In the genomic region with DNA sequence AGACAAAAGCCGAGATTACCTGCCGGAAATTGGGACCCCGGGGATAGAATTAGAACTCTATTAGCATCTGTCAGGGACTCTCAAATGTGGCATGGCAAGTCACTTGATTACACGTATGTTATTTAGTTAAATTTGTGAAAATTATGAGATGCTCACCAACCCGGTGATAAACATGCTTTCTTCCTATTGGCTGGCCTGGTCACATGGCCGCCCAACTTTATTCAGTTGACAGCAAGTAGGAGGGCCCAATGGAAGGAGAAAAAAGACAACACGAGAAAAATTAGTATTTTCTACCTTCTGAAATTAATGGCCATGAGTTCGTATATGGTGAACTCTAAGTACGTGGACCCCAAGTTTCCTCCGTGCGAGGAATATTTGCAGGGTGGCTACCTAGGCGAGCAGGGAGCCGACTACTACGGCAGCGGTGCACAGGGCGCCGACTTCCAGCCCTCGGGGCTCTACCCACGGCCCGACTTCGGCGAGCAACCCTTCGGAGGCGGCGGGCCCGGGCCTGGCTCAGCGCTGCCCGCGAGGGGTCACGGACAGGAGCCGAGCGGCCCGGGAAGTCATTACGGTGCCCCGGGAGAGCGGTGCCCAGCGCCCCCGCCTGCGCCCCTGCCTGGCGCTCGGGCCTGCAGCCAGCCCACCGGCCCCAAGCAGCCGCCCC, we compare ENCODE assay signal across 10 mouse cellular contexts. TPM values are rescaled to one million over a fixed set of nuclear protein-coding genes. Genes with fewer than 3 reads are reported as not detected.
DNase-seq lines count a peak whose midpoint lies in the region; ATAC-seq and TF ChIP-seq lines count a peak whose summit lies in the region.
"Had no signal": no experiment of that assay in that cellular context is flagged by ENCODE, and none has a peak within 500 bp of the region (broad histone marks: within the 10 kb centered on the region; RNA-seq: fewer than 3 reads in every experiment).

No protein-coding gene starts in this region.

- 46% methylated on average over 43 of the region's 43 CpGs for WGBS in kidney, adult 2 months
- under 1% methylated on average over 42 of the region's 43 CpGs for WGBS in embryonic facial prominence, embryonic 12.5 days
- under 1% methylated on average over 39 of the region's 43 CpGs for WGBS in neural tube, embryonic 11.5 days

- TF ChIP-seq POLR2A in kidney, adult 2 months (IDR thresholded peaks at IDR 0.05; ENCODE audit: low read depth, low read length) = no peak

- H3K4me3 ChIP-seq in kidney, adult 2 months (ENCODE audit: insufficient read depth, low read depth, low read length) = peak overlapping the region; percentile 40
- peak overlapping the region; percentile 20 for H3K4me3 ChIP-seq in embryonic facial prominence, embryonic 12.5 days
- H3K4me3 ChIP-seq in neural tube, embryonic 11.5 days (ENCODE audit: low read depth, low read length) = peak overlapping the region; percentile 66

- no peak overlapping the region; the same call in 1 of the 2 replicates for H3K9ac ChIP-seq in embryonic facial prominence, embryonic 12.5 days
- peak overlapping the region; percentile 95 for H3K9ac ChIP-seq in neural tube, embryonic 11.5 days (ENCODE audit: low read length)

- H3K27ac ChIP-seq in kidney, adult 2 months (ENCODE audit: insufficient read depth, low read depth, low read length) = no peak overlapping the region
- no peak overlapping the region for H3K27ac ChIP-seq in embryonic facial prominence, embryonic 12.5 days
- peak overlapping the region; percentile 99 for H3K27ac ChIP-seq in neural tube, embryonic 11.5 days (ENCODE audit: low read depth, low read length)

- no peak for TF ChIP-seq CTCF in kidney, adult 2 months (conservative IDR thresholded peaks at IDR 0.05; ENCODE audit: insufficient read depth, insufficient read length, low read depth, low read length)

- H3K27me3 ChIP-seq in kidney, adult 2 months (replicated peaks; ENCODE audit: control insufficient read depth, insufficient read depth, low read length) = no peaks in the 10 kb centered on the region
- peaks cover 94% of the 10 kb centered on the region for H3K27me3 ChIP-seq in embryonic facial prominence, embryonic 12.5 days
- H3K27me3 ChIP-seq in neural tube, embryonic 11.5 days (ENCODE audit: control insufficient read depth, insufficient read depth, low read length) = no peaks in the 10 kb centered on the region

- no peak for ATAC-seq in embryonic facial prominence, embryonic 12.5 days (ENCODE audit: insufficient number of reproducible peaks, insufficient read depth, low FRiP score, low TSS enrichment)
- ATAC-seq in neural tube, embryonic 11.5 days (ENCODE audit: insufficient read depth, low FRiP score, low TSS enrichment) = peak; percentile 2; the same call in 1 of the 2 replicates

- H3K9me3 ChIP-seq in embryonic facial prominence, embryonic 12.5 days = no peaks in the 10 kb centered on the region
- no peaks in the 10 kb centered on the region for H3K9me3 ChIP-seq in neural tube, embryonic 11.5 days (ENCODE audit: control insufficient read depth, low read length)

- no peaks in the 10 kb centered on the region for H3K36me3 ChIP-seq in kidney, adult 2 months (ENCODE audit: control insufficient read depth, insufficient read depth, low read length)
- no peaks in the 10 kb centered on the region for H3K36me3 ChIP-seq in embryonic facial prominence, embryonic 12.5 days
- peaks cover 2% of the 10 kb centered on the region; the same call in 1 of the 2 replicates for H3K36me3 ChIP-seq in neural tube, embryonic 11.5 days (ENCODE audit: control insufficient read depth, insufficient read depth, low read length)

- peak overlapping the region; percentile 40 for H3K4me2 ChIP-seq in embryonic facial prominence, embryonic 12.5 days (replicated peaks)
- H3K4me2 ChIP-seq in neural tube, embryonic 11.5 days (ENCODE audit: low read depth) = peak overlapping the region; percentile 89

- peaks cover 14% of the 10 kb centered on the region; the same call in 1 of the 2 replicates for H3K4me1 ChIP-seq in kidney, adult 2 months (ENCODE audit: control insufficient read depth, insufficient read depth, low read length)
- no peaks in the 10 kb centered on the region for H3K4me1 ChIP-seq in embryonic facial prominence, embryonic 12.5 days
- H3K4me1 ChIP-seq in neural tube, embryonic 11.5 days (ENCODE audit: control insufficient read depth, insufficient read depth, low read length) = peaks cover 59% of the 10 kb centered on the region

- no peak for DNase-seq in kidney, adult 2 months
- DNase-seq in kidney, adult 11 months = no peak
- peak; percentile 30 to 55 for DNase-seq in kidney, postnatal 4 days
- peak; percentile 67 for DNase-seq in neural tube, embryonic 11.5 days (ENCODE audit: low spot score)
- no peak for DNase-seq in spleen, postnatal 36 days (ENCODE audit: low spot score in 2 of 2)
- no peak for DNase-seq in layer of hippocampus, adult 8-10 months (ENCODE audit: low spot score in 2 of 2)
- no peak for DNase-seq in frontal cortex, postnatal 36 days (ENCODE audit: low spot score in 2 of 2)

RNA-seq across cellular contexts. Expression of a gene that starts 0.6 kb away (rescaled TPM):
- polyA plus RNA-seq in kidney, adult 2 months (2012; rRNA removed) = 5.5 and 7.8 TPM in 2 replicates
- 0.13 TPM in 1 of 2 replicates, not detected in the other for polyA plus RNA-seq in embryonic facial prominence, embryonic 12.5 days (2016; fragmentation: Nextera tagmentation; extraction: Ambion mirVana)
- 3.9 and 5.5 TPM in 2 replicates for polyA plus RNA-seq in neural tube, embryonic 11.5 days (2014; fragmentation: Nextera tagmentation; extraction: Ambion mirVana)
- not detected for total RNA-seq in layer of hippocampus, adult 8-10 months (2022)
- total RNA-seq: common myeloid progenitor, adult 5-6 weeks; layer of hippocampus, postnatal 14 days had no signal

RNA-seq across cellular contexts. Expression of a gene that starts 15.4 kb away (rescaled TPM):
- polyA plus RNA-seq in kidney, adult 2 months (2012; rRNA removed) = 20.3 and 31.4 TPM in 2 replicates
- 0.14 and 0.25 TPM in 2 replicates for polyA plus RNA-seq in embryonic facial prominence, embryonic 12.5 days (2016; fragmentation: Nextera tagmentation; extraction: Ambion mirVana)
- polyA plus RNA-seq in neural tube, embryonic 11.5 days (2014; fragmentation: Nextera tagmentation; extraction: Ambion mirVana) = 9.2 and 11.2 TPM in 2 replicates
- total RNA-seq in layer of hippocampus, adult 8-10 months (2022) = not detected
- total RNA-seq: common myeloid progenitor, adult 5-6 weeks; layer of hippocampus, postnatal 14 days had no signal

RNA-seq across cellular contexts. Expression of a gene that starts 15.4 kb away (rescaled TPM):
- 10.2 and 10.7 TPM in 2 replicates for polyA plus RNA-seq in kidney, adult 2 months (2012; rRNA removed)
- 1.5 and 2.4 TPM in 2 replicates for polyA plus RNA-seq in embryonic facial prominence, embryonic 12.5 days (2016; fragmentation: Nextera tagmentation; extraction: Ambion mirVana)
- polyA plus RNA-seq in neural tube, embryonic 11.5 days (2014; fragmentation: Nextera tagmentation; extraction: Ambion mirVana) = 52.7 and 55.0 TPM in 2 replicates
- not detected for total RNA-seq in layer of hippocampus, adult 8-10 months (2022)
- total RNA-seq: common myeloid progenitor, adult 5-6 weeks; layer of hippocampus, postnatal 14 days had no signal

RNA-seq across cellular contexts. Expression of a gene that starts 22.7 kb away (rescaled TPM):
- polyA plus RNA-seq in kidney, adult 2 months (2012; rRNA removed) = 45.8 and 46.2 TPM in 2 replicates
- 1.6 and 2.6 TPM in 2 replicates for polyA plus RNA-seq in embryonic facial prominence, embryonic 12.5 days (2016; fragmentation: Nextera tagmentation; extraction: Ambion mirVana)
- 21.3 and 23.1 TPM in 2 replicates for polyA plus RNA-seq in neural tube, embryonic 11.5 days (2014; fragmentation: Nextera tagmentation; extraction: Ambion mirVana)
- not detected for total RNA-seq in layer of hippocampus, adult 8-10 months (2022)
- total RNA-seq: common myeloid progenitor, adult 5-6 weeks; layer of hippocampus, postnatal 14 days had no signal

RNA-seq across cellular contexts. Expression of a gene that starts 29.6 kb away (rescaled TPM):
- 23.9 and 26.0 TPM in 2 replicates for polyA plus RNA-seq in kidney, adult 2 months (2012; rRNA removed)
- 0.37 and 0.72 TPM in 2 replicates for polyA plus RNA-seq in embryonic facial prominence, embryonic 12.5 days (2016; fragmentation: Nextera tagmentation; extraction: Ambion mirVana)
- 14.3 and 17.3 TPM in 2 replicates for polyA plus RNA-seq in neural tube, embryonic 11.5 days (2014; fragmentation: Nextera tagmentation; extraction: Ambion mirVana)
- not detected for total RNA-seq in layer of hippocampus, adult 8-10 months (2022)
- total RNA-seq: common myeloid progenitor, adult 5-6 weeks; layer of hippocampus, postnatal 14 days had no signal

Comparison
In these comparisons a context has a peak if more than half of its experiments do, and no peak if none do; other contexts are left out.
1. DNase-seq: peak in kidney, postnatal 4 days (2 of 2) and neural tube, embryonic 11.5 days (single experiment); none in kidney, adult 2 months (single experiment), kidney, adult 11 months (single experiment), spleen, postnatal 36 days (0 of 2), layer of hippocampus, adult 8-10 months (0 of 2) and frontal cortex, postnatal 36 days (0 of 2).
2. Peak in every context shown above with its lines, with median percentiles within 50 percentile points of each other: H3K4me3 ChIP-seq.